Mouse (Mus musculus) gastrocnemius, postnatal 14 days (tissue): ENCODE results near the gene Txk. TPM values are rescaled to one million over a fixed set of nuclear protein-coding genes. Genes with fewer than 3 reads are reported as not detected.

Experiments
- DNase-seq: peaks from one replicate; pipeline ENCODE4 v3.0.0; 2021; ENCODE audit warnings: mixed read lengths
- intact Hi-C: fragments of 180-260 bp; cut with DNase I; formaldehyde crosslinking; loops from one replicate; pipeline ENCODE4 v1.15.1; 2025; ENCODE audit warnings: low total_unique reads
- long read RNA-seq, 2 experiments: library from polyadenylated mRNA; stranded (forward); transcript quantifications; one replicate each; pipeline ENCODE4 v2.0.0; 2021
- total RNA-seq, 2 experiments: library from RNA; stranded (reverse); gene quantifications; 2 replicates each; pipeline ENCODE4 v1.2.3; 2021

Txk gene
- total RNA-seq, result under 1 TPM in 1 of 2 experiments, not detected in 1; 0.04 TPM
- long read RNA-seq, experiment 1, result 0 reads
- long read RNA-seq, experiment 2, result 0 reads

DNA sequence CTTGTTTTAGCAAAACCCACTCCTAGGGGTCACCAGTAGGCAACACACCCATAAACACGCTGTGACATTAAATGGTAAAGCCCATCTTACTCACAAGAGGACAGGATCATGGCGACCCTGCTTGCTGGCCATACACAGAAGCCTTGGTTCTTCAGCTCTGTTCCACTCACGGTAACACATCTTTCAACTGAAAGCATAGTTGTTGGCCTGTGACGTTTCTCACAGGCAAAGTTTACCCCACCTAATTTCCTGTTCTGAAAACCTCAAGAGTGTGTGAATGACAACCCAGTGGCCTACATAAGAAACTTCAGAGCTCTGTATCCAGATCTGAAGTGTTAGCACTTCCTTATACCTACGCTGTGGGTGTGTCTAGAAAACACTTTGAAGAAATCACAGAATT is at the start of gene Txk:
Txk (minus strand) TSS at position 193 of the 400 bp plus-strand sequence.
- DNase-seq, result no peak
- intact Hi-C loops, result no loop called here

DNA sequence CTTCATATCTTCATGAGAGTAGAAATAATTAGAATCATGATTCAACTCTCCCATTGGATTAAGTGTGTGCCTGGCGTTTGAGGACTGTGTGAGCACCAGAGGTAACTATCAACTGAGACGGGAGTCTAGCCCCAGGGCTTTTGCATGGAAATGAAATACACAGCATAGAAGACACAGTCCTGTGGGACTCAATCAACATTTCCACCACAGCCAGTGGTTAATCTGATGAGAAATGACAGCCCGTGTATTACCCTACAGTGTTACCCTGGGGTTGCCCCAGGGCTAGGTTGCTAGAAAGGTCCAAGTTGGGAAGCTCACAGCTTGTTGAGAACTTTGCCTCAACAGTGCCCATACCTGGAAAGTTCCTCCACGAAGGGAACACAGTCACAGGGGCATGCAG is 46.0 kb upstream of the Txk start:
- DNase-seq, result no peak
- intact Hi-C loops, result no loop called here

DNA sequence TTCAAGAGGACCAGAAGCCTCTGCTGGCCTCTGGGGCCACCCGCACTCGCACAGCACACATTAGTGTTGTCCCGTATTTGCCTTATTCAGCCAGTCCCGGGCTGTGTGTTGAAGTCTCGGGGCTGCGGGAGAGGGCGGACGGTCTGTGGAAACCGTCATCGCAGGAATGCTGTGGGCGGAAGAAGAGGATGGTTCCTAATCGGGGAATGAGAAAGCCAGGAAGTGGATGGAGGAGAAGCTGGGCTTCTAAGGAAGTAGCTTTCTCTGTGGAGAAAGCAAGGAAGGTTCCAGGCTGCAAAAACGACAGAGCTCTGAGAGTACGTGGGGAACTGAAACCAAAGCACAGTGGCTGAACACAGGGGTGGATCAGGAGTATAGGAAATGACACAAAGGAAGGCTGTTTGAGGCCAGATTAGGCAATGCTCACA is 43.6 kb upstream of the Txk start:
- DNase-seq, result peak; percentile 43
- intact Hi-C loops, result no loop called here

DNA sequence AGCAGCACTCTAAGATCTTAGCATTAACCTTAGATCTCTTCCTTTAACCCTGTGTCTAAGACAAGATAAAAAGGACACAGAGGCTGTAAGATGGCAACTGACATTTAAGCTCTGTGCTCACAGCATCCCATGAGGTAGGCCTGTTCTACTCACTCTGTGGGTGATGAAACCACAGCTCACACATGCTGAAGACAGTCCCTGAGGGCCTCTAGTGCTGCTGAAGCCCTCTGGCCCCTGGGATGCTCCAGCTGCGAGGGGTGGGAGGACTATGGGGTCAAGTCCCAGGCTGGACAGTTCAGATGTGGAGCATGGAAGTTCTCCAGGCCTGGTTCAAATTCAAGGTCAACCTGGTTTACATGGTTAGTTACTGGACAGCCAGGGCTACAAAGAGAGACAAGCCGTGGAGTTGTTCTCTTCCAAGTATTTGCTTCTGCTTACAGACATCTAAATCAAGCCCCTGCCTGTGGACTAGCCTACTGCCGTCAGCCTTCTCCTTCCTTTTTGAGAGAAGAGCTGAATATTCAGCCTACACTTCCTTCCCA is 40.8 kb upstream of the Txk start:
- DNase-seq, result peak; percentile 13
- intact Hi-C loops, result no loop called here

DNA sequence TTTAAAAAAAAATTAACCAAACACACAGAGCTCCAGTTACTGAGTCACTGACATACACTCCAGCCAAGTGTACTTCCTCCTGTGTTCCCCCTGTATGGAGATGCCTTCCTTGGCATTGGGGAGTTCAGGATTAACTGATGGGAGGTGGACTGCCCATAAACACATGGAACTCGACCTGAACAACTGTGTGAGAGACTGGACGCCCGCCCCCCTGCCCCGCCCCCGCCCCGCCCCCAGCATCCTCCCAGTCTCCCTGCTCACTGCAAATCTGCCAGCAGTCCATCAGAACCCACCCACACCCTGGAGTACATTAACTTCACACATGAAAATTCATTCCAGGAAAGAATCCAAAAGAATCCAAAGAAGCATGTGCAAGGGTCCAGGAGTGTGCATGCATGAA is 39.2 kb upstream of the Txk start:
- intact Hi-C loops, result no loop called here
- DNase-seq, result no peak

DNA sequence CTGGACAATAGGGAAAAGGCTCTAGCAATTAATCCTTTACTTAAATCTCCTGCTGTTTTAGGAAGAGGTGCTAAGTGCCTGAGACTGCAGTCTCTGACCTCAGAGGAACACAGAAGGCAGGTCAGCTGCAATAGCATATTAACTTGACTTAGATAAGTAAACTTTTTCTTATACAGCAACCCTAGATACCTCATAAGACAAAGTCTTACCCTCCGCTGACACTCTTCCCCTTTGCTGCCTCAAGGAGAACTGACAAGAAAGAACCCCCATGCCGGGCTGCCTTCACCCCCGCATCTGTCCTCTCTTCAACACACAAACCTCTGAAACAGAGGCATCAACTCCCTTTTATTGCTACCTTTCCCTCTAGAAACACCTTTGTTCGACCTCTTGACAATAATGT is 38.8 kb upstream of the Txk start:
- DNase-seq, result no peak
- intact Hi-C loops, result no loop called here

DNA sequence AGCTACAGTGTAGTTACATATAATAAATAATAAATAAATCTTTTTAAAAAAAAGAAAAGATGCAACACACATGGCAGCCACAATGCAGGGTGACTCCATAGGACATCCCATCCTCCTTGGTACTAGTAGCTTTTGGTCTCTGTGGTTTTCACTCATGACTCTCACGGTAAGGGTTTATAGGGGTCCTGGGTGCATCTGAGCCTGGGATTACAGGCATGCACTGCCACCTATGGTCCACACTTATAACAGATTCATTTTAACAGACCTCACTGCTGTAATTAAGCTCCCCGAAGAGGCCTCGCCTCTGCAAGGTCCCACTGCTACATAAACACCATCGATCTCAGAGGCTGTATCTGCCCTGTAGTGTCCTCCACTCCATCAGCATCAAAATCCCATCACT is 32.9 kb upstream of the Txk start:
- DNase-seq, result no peak
- intact Hi-C loops, result no loop called here

DNA sequence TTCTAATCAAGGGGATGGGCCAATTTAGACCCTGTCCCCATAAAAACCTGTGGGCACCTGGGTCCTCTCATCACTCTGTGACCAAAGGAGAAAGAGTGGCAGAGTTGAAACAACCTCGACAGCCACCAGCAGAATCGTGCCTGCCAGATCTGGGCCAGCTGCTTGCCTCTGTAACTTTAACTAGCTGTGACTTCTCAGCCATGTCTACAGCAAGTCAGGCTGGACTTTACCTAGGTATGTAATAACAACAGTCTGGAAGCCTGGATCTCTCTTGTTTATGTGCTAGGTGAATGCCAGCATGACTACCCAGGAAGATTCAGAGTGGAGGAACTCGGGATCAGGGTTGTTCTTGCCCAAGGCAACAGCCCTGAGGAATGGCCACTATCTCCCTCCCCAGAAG is 32.1 kb upstream of the Txk start:
- intact Hi-C loops, result no loop called here
- no peak for DNase-seq

DNA sequence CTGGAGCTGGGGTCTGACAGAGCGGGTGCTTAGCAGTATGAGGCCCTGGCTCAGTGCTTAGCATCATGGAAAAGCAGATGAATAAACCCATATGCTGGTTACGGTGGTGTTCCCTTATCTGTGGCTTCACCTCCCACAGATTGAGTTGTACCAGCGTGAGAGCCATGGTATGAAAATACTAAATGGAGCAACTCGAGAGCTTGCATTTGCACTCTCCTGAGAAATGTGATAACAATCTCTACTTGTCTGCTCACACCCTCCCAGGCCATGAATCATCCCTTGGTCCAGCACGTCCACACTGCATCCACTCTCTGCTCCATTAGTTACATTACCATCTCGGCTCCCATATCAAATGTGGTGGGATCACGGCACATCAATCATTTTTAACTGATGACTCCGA is 31.4 kb upstream of the Txk start:
- DNase-seq, result no peak
- intact Hi-C loops, result no loop called here

DNA sequence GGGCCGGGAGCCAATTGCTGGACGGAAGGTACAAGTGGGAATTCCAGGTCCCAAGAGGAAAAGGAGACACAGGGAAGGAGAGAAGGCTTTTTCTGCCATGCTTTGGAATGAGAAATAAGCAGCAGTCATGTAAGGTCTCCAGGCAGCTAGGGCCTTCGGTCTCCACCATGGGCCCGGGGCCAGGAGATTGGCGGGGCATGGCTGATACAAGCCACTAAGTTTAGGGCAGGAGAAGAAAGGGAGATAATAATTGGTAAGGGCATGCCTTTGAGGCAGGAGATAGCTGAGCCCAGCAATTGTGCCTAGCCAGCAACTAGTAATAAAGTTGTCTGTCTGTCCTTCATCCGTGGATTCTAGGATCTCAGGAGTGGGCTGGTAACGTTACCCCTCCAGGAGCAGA is 30.5 kb upstream of the Txk start:
- DNase-seq, result no peak
- intact Hi-C loops, result no loop called here

DNA sequence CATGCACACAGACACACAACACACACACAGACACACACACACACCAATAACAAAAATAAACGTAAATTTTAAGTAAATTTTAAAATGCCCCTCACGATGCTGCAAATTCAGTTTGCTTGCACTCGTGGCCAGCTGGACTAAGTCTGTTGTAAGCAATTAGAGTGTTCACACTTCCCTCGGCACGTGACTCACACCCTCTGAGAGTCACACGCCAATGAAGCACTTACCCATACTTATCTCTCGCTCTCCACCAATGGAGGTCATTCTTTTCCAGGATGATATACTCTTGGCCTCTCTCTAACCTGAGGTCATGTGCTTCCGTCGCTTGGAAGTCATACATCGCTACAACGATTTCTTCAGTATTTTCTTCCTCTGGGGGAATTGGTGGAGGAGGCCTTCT is 29.2 kb upstream of the Txk start:
- intact Hi-C loops, result no loop called here
- no peak for DNase-seq

DNA sequence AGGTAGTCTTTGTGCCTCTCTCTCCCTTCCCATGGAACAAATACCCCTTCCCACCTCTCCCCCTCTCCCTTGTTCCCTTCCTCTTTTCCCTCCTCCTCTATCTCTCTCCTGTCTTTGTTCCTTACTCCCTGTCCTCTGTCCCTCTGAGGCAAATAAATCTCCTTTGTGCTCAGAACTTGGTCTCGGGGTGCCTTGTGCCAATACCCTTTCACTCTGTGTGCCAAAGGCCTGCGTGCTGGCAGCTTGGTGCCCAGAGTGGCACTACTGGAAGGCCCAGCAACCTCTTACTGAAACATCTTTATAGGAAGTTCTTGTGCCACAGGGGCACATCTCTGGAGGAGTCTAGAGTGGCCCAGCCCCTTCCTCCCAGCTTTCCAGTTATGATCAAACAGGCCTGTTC is 24.0 kb upstream of the Txk start:
- intact Hi-C loops, result no loop called here

DNA sequence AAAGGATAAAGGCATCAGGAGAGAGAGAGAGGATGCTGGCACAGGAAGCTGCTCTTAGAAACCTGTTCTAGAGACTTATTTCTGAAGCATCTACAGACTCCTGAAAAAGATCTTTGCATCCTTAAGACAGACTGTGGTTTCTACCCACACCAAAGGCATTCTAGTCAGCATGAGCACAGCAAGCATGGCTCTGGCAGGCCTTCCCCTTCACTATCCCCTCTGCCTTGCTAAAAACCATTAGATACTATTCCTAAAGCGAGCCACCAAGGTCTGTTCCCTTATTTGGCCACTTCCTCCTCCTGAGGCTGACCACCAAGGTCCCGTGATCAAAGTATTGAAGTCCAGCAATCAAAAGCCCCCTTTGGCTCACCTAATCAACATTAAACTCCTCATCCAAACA is 23.6 kb upstream of the Txk start:
- intact Hi-C loops, result no loop called here

More for the DNA sequence above, 24.0 kb upstream of the Txk start:
- no peak for DNase-seq

DNA sequence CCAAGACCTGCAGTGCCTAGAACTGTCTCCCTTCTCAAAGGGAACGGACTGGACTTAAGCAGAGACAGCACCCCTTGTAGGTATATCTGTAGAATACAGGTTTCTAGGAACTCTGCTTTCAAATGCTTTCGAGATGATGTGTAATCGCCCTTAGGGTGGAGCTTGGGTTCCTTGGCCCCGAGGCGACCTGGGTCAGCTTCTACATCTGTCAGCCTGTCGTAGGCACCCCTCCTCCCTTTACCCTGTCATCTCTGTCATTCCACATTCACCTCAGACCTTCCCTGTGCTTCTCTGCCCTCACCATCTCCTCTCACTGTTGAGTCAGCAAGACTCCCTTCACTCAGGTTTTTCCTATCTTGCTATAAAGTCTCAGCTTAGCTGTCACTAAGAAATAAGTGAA is 17.3 kb upstream of the Txk start:
- DNase-seq, result no peak
- intact Hi-C loops, result no loop called here

More for the DNA sequence above, 23.6 kb upstream of the Txk start:
- DNase-seq, result no peak

DNA sequence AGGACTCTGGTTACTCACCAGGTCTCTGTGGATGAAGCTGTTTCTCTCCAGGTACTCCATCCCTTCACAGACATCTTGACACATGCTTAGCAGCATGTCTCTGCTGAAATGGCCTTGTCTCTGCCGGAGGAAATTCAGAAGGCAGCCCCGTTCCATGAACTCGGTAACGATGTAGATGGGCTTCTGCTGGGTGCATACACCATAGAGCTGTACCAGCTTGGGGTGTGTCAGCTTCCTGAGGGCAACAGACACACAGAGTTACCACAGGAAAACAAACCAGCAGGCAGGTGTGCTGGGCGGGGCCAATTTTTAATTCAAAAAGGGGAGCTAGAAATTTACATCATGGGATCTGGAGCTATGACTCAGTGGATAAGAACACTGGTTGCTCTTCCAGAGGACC is 11.0 kb upstream of the Txk start:
- intact Hi-C loops, result no loop called here
- no peak for DNase-seq

DNA sequence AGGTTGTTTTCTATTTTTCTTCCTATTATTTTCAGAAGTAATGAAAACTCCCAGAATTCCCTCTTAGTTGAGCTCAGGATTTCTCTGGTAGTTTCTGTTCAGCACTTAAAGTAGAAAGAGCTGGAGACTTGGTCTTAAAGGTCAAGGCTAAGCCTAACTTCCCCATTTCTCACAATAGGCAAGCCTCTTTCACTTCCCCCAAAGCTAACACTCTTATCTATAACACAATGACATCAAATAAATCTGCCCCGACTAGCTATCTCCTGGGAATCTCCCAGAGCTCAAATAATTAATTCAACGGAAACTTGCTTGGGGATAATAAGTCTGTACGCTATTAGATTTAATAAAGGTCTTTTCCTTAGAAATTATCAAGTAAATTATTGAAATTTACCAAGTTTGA is 10.4 kb upstream of the Txk start:
- intact Hi-C loops, result no loop called here
- no peak for DNase-seq

DNA sequence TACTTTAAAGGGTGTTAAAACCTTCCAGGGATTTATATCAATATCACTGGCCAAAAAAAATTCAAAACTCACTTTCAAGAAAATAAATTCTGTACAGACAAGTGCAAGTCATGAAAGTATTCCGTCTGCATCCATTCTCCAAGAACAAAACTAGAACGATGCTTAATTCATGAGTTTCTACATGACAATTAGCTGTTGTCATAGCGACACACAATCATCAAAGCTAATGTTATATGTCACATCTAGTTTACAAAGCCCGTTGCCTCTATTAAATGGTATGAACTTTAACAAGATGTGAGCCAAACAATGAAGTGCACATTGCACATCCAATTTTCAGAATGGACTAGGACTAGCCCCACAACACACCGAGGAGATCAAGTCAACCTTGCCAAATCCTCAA is 9.2 kb upstream of the Txk start:
- intact Hi-C loops, result no loop called here
- no peak for DNase-seq

DNA sequence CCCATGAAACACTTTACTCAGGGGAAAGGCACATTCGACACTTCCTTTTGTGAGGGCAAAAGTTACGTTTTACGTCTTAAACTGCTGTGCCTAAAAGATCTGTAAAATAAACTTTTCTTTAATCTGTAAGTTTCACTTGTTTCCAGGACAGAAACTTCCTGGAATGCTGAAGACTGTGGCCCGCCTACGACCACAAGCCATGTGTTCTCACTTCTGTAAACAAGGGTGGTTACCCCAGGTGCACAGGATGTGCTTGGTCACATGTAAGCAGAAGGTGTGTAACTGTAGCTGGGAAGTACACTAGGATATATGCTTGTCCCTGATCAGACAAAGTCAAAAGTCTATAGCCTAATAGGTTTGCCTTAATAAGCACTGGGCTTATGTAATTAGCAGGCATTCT is 8.7 kb upstream of the Txk start:
- intact Hi-C loops, result no loop called here
- no peak for DNase-seq

DNA sequence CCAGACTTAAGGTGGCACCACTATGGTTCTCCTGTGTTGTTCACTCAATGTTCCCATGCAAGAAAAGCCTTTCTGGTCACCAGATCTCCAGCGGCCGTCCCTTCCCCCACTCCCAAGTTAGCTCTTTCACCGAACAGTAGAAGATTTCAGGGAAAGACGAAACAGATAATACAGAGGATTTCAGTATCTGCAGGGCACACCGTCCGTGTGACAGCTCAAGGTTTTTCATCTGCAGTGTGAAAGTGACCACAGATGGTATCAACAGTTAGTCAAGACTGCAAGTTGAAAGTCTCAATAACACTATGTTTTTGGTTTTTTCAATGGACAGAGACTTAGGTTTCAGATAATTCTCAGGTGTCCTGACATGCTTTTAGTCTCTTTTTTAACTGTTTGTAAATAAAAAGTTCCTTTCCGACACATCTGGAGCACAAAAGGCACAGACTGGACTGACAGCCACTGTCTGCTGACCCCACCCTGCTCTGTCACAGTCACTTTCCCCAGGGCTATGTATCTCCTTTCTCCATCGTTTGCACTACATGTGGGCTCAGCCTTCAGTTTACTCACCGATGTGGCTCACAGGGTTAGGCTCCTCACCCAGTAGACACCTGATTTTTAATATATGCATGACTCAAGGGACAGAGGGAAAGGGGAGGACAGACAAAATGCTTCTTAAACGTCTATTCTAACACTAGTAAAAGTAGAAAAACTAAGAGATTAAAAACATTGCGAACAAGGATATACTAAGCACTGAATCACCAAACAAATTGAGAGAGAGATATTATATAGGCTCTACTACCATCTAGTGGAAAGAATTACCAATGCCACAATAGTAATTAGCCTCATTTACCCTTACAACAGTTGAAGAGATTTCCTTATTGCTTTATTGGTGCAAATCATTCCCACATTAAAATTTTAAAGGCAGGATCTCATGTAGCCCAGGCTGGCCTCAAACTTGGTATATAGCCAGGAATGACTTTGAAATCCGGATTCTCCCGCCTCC is 6.6 kb upstream of the Txk start:
- intact Hi-C loops, result no loop called here
- no peak for DNase-seq

DNA sequence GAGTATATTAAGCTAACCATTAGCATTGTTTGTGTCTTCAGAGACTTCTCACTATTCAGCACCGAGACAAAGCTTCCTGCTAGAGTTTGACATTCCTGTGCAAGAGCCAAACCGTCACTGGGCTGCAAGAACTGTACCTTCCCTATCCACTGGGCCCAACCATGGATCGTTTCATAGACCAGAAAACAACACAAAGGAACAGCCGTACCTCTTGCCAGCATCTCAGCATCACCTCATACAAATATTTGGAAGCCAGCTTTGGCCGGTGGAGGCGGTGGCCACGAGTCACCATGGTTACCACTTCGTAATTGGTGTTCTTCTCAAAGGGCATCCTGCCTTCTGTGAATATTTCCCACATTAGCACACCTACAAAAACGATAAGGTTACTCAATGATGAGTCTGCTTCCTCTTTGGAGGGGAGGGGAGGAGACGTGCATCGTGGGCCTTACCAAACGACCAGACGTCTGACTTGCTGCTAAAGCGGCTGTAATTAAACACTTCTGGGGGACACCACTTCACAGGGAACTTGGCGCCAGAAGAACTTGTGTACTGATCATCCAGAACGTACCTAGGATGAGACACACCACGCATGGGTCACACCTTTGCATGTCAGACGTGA is 4.7 kb upstream of the Txk start:
- DNase-seq, result no peak
- intact Hi-C loops, result no loop called here

DNA sequence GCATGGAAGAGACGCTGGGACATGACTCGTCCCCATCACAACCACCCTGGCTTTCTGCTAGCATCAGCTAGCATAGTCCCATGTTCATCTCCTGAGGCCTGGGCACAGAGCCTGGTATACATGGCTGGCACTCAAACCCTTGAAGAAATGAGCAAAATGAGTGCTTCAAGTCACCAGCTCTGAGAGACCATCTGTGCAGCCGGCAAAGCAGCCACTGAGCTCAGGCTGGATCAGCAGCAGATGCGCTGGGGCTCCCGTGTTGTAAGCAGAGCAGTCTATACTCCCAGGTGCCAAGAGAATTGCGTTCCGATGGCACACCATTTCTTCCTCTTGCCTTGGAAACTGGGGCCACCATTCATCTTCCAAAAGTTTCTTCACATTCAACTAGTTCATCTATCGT is 3.4 kb upstream of the Txk start:
- intact Hi-C loops, result no loop called here

More for the DNA sequence above, 3.4 kb upstream of the Txk start:
- DNase-seq, result no peak
